Mouse (Mus musculus) heart, embryonic 11.5 days (tissue): Measurements from ENCODE around the gene Ehmt1. TPM values are rescaled to one million over a fixed set of nuclear protein-coding genes. Genes with fewer than 3 reads are reported as not detected.

ENCODE experiments used
- ATAC-seq: fragments of 200-750 bp; cut with Nextera tagmentation; replicated peaks from 2 replicates; pipeline ENCODE4 v1.8.0; 2017; ENCODE audit warnings: moderate library complexity; ENCODE audit not compliant: insufficient number of reproducible peaks, low FRiP score, low TSS enrichment
- H3K27ac ChIP-seq: fragments of 300-500 bp; sonication (generic); 2 replicates; pipeline ENCODE4 v1.5.1; 2014; ENCODE audit warnings: mild to moderate bottlenecking, low read depth, low read length
- H3K27me3 ChIP-seq: fragments of 300-500 bp; sonication (generic); 2 replicates; pipeline ENCODE4 v1.6.1; 2014; ENCODE audit warnings: mild to moderate bottlenecking, low read length, mixed read lengths; ENCODE audit not compliant: control insufficient read depth, insufficient read depth
- H3K36me3 ChIP-seq: fragments of 300-500 bp; sonication (generic); 2 replicates; pipeline ENCODE4 v1.6.1; 2014; ENCODE audit warnings: mild to moderate bottlenecking, low read length, moderate library complexity, mixed read lengths; ENCODE audit not compliant: control insufficient read depth, insufficient read depth
- H3K4me1 ChIP-seq: fragments of 300-500 bp; sonication (generic); 2 replicates; pipeline ENCODE4 v1.6.1; 2014; ENCODE audit warnings: low read length; ENCODE audit not compliant: control insufficient read depth, insufficient read depth
- H3K4me2 ChIP-seq: fragments of 300-500 bp; sonication (generic); 2 replicates; pipeline ENCODE4 v1.6.1; 2014; ENCODE audit warnings: mild to moderate bottlenecking, moderate library complexity
- H3K4me3 ChIP-seq: fragments of 300-500 bp; sonication (generic); 2 replicates; pipeline ENCODE4 v1.5.1; 2014; ENCODE audit warnings: low read depth, low read length
- H3K9ac ChIP-seq: fragments of 300-500 bp; sonication (generic); 2 replicates; pipeline ENCODE4 v1.6.1; 2014; ENCODE audit warnings: mild to moderate bottlenecking, low read depth, low read length, moderate library complexity
- H3K9me3 ChIP-seq: fragments of 300-500 bp; sonication (generic); replicated peaks from 2 replicates; pipeline ENCODE4 v1.6.1; 2016; ENCODE audit warnings: low read length; ENCODE audit not compliant: control insufficient read depth
- WGBS: fragments of 180-500 bp; shearing (Covaris S2); extraction: QIAGEN DNeasy Blood & Tissue Kit; methylation state at CpG from one replicate; pipeline ENCODE4 v1.1.7; 2014; ENCODE audit not compliant: insufficient replicate concordance; 5-methylcytosine and 5-hydroxymethylcytosine counted together
- polyA plus RNA-seq: library from polyadenylated mRNA; unstranded; fragments of >200 nt; fragmentation: Nextera tagmentation; extraction: Ambion mirVana; gene quantifications from 2 replicates; pipeline ENCODE4 v1.2.1, GENCODE M21; 2014

The Ehmt1 gene
- polyA plus RNA-seq, 1 experiment from 2014 or later: 53.8 TPM

- no peak for ATAC-seq
- no peak overlapping the region for H3K4me2 ChIP-seq
- no peak overlapping the region for H3K9ac ChIP-seq
These were observed 18.4 kb downstream of the Ehmt1 start for GRCm38 (mm10) chr2:24901055-24901454.

GRCm38 (mm10) chr2:24899292-24899691 is 20.1 kb downstream of the Ehmt1 start:
- H3K27me3 ChIP-seq: no peaks in the 10 kb centered on the region
- H3K4me1 ChIP-seq: 0 out of 2 replicates have a peak, but pooled peaks cover 4% of the 10 kb centered on the region
- no peak overlapping the region for H3K9ac ChIP-seq
- no peak for ATAC-seq
- WGBS: 93% methylated on average over 2 of the region's 2 CpGs
- no peaks in the 10 kb centered on the region for H3K36me3 ChIP-seq
- no peak overlapping the region for H3K4me2 ChIP-seq
- no peak overlapping the region for H3K27ac ChIP-seq
- H3K9me3 ChIP-seq: no peaks in the 10 kb centered on the region
- H3K4me3 ChIP-seq: no peak overlapping the region

More at GRCm38 (mm10) chr2:24901055-24901454, 18.4 kb downstream of the Ehmt1 start:
- H3K9me3 ChIP-seq: no peaks in the 10 kb centered on the region
- H3K4me3 ChIP-seq: no peak overlapping the region
- H3K36me3 ChIP-seq: no peaks in the 10 kb centered on the region
- H3K4me1 ChIP-seq: peaks cover 9% of the 10 kb centered on the region
- H3K27me3 ChIP-seq: no peaks in the 10 kb centered on the region
- H3K27ac ChIP-seq: no peak overlapping the region
- WGBS: 76% methylated on average over 5 of the region's 5 CpGs

- 0 out of 2 replicates have a peak, but pooled peaks cover 6% of the 10 kb centered on the region for H3K4me1 ChIP-seq
- WGBS: 73% methylated on average over 4 of the region's 4 CpGs
- no peak overlapping the region for H3K4me2 ChIP-seq
- no peaks in the 10 kb centered on the region for H3K36me3 ChIP-seq
- H3K9me3 ChIP-seq: no peaks in the 10 kb centered on the region
- no peak overlapping the region for H3K4me3 ChIP-seq
- H3K9ac ChIP-seq: no peak overlapping the region
- no peak overlapping the region for H3K27ac ChIP-seq
- no peaks in the 10 kb centered on the region for H3K27me3 ChIP-seq
- ATAC-seq: no peak
These were observed 22.7 kb downstream of the Ehmt1 start for GRCm38 (mm10) chr2:24896761-24897160.

GRCm38 (mm10) chr2:24894211-24894610 is 25.2 kb downstream of the Ehmt1 start:
- Histone ChIP-seq H3K4me3 (no peak overlapping the region), H3K4me1 (0 out of 2 replicates have a peak, but pooled peaks cover 2% of the 10 kb centered on the region), H3K27me3 (no peaks in the 10 kb centered on the region), H3K27ac (no peak overlapping the region), H3K36me3 (no peaks in the 10 kb centered on the region), H3K9ac (no peak overlapping the region), H3K4me2 (no peak overlapping the region), H3K9me3 (no peaks in the 10 kb centered on the region)
- ATAC-seq: no peak
- WGBS: 100% methylated on average over 1 of the region's 1 CpGs

- WGBS: 87% methylated on average over 5 of the region's 5 CpGs
These were observed 27.1 kb downstream of the Ehmt1 start for GRCm38 (mm10) chr2:24892318-24892717.

GRCm38 (mm10) chr2:24890541-24891447 is 28.6 kb downstream of the Ehmt1 start:
- 64% methylated on average over 6 of the region's 6 CpGs for WGBS
- no peak for ATAC-seq
- H3K9ac ChIP-seq: no peak overlapping the region
- no peaks in the 10 kb centered on the region for H3K9me3 ChIP-seq
- H3K27me3 ChIP-seq: no peaks in the 10 kb centered on the region
- 0 out of 2 replicates have a peak, but pooled peaks cover 2% of the 10 kb centered on the region for H3K4me1 ChIP-seq
- H3K4me3 ChIP-seq: no peak overlapping the region
- no peaks in the 10 kb centered on the region for H3K36me3 ChIP-seq
- H3K27ac ChIP-seq: no peak overlapping the region
- no peak overlapping the region for H3K4me2 ChIP-seq

More at GRCm38 (mm10) chr2:24892318-24892717, 27.1 kb downstream of the Ehmt1 start:
- Histone ChIP-seq H3K4me1 (0 out of 2 replicates have a peak, but pooled peaks cover 2% of the 10 kb centered on the region), H3K4me2 (no peak overlapping the region), H3K9me3 (no peaks in the 10 kb centered on the region), H3K4me3 (no peak overlapping the region), H3K9ac (no peak overlapping the region), H3K27me3 (no peaks in the 10 kb centered on the region), H3K27ac (no peak overlapping the region), H3K36me3 (no peaks in the 10 kb centered on the region)
- ATAC-seq: no peak

- peaks cover 8% of the 10 kb centered on the region for H3K36me3 ChIP-seq
- no peak overlapping the region for H3K27ac ChIP-seq
- no peak overlapping the region for H3K4me2 ChIP-seq
- ATAC-seq: no peak
- no peak overlapping the region for H3K4me3 ChIP-seq
- no peaks in the 10 kb centered on the region for H3K27me3 ChIP-seq
- WGBS: 86% methylated on average over 5 of the region's 5 CpGs
- no peaks in the 10 kb centered on the region for H3K9me3 ChIP-seq
- 0 out of 2 replicates have a peak, but pooled peaks cover 2% of the 10 kb centered on the region for H3K4me1 ChIP-seq
- no peak overlapping the region for H3K9ac ChIP-seq
These were observed 30.5 kb downstream of the Ehmt1 start for GRCm38 (mm10) chr2:24888895-24889294.

GRCm38 (mm10) chr2:24880686-24881085 is 38.7 kb downstream of the Ehmt1 start:
- H3K9me3 ChIP-seq: no peaks in the 10 kb centered on the region
- H3K4me2 ChIP-seq: no peak overlapping the region
- no peaks in the 10 kb centered on the region for H3K27me3 ChIP-seq
- no peak overlapping the region for H3K4me3 ChIP-seq
- no peaks in the 10 kb centered on the region for H3K4me1 ChIP-seq
- peaks cover 27% of the 10 kb centered on the region for H3K36me3 ChIP-seq
- no peak overlapping the region for H3K27ac ChIP-seq
- ATAC-seq: no peak
- no peak overlapping the region for H3K9ac ChIP-seq
- 92% methylated on average over 2 of the region's 2 CpGs for WGBS
